Mouse (Mus musculus) spleen, embryonic (tissue): ENCODE measurements around the gene Rasal1.

Experiments
- CTCF ChIA-PET: fragments of 350-600 bp; sonication (Branson Sonifier 250); formaldehyde crosslinking; loops from one replicate; lab custom pipeline; 2022; lab: Charles Lee

Rasal1 gene

GRCm38 (mm10) chr5:120687484-120687851 lies 38.9 kb downstream of the Rasal1 start:
- CTCF ChIA-PET: interaction anchor here (0.9 to 1.3 kb wide), 5 partner anchors 9 to 177 kb away, joined by 3 to 15 read pairs (median 4); partner anchors contain the start of gene Slc8b1

- CTCF ChIA-PET: interaction anchor here (0.9 to 1.3 kb wide), 5 partner anchors 9 to 177 kb away, joined by 3 to 15 read pairs (median 4); partner anchors contain the start of gene Slc8b1
Observed at GRCm38 (mm10) chr5:120687897-120688296, 39.3 kb downstream of the Rasal1 start.

- CTCF ChIA-PET: interaction anchor here (0.6 to 1.2 kb wide), 4 partner anchors 8 to 178 kb away, joined by 3 to 4 read pairs (median 3); partner anchors contain the start of gene Slc8b1
Observed at GRCm38 (mm10) chr5:120688434-120688833, 39.8 kb downstream of the Rasal1 start.

GRCm38 (mm10) chr5:120690417-120690816 lies 41.8 kb downstream of the Rasal1 start:
- CTCF ChIA-PET: interaction anchor here (0.6 kb wide), 2 partner anchors 44 to 97 kb away, joined by 3 to 5 read pairs; no protein-coding TSS in a partner anchor

- CTCF ChIA-PET: interaction anchor here (0.6 kb wide), 1 partner anchor 14 kb away, joined by 3 read pairs; no protein-coding TSS in a partner anchor
Observed at GRCm38 (mm10) chr5:120692034-120692433, 43.4 kb downstream of the Rasal1 start.

GRCm38 (mm10) chr5:120693931-120694694 lies 45.5 kb downstream of the Rasal1 start:
- CTCF ChIA-PET: interaction anchor here (0.6 kb wide), 1 partner anchor 29 kb away, joined by 3 read pairs; no protein-coding TSS in a partner anchor

GRCm38 (mm10) chr5:120694695-120695074 lies 46.1 kb downstream of the Rasal1 start:
- CTCF ChIA-PET: interaction anchor here (0.6 kb wide), 1 partner anchor 30 kb away, joined by 3 read pairs; no protein-coding TSS in a partner anchor

- CTCF ChIA-PET: interaction anchor here (0.6 to 1.7 kb wide), 6 partner anchors 9 to 123 kb away, joined by 3 to 7 read pairs (median 5); no protein-coding TSS in a partner anchor
Observed at GRCm38 (mm10) chr5:120696057-120696743, 47.6 kb downstream of the Rasal1 start.

GRCm38 (mm10) chr5:120696865-120697264 lies 48.3 kb downstream of the Rasal1 start:
- CTCF ChIA-PET: interaction anchor here (0.9 to 1.7 kb wide), 5 partner anchors 9 to 14 kb away, joined by 3 to 7 read pairs (median 6); no protein-coding TSS in a partner anchor

- CTCF ChIA-PET: no interaction called here
Observed at GRCm38 (mm10) chr5:120698181-120698580, 49.6 kb downstream of the Rasal1 start.

- CTCF ChIA-PET: no interaction called here
Observed at GRCm38 (mm10) chr5:120698801-120699391, 50.3 kb downstream of the Rasal1 start.

- CTCF ChIA-PET: no interaction called here
Observed at GRCm38 (mm10) chr5:120700996-120701790, 52.6 kb downstream of the Rasal1 start.

GRCm38 (mm10) chr5:120702421-120702820 lies 53.8 kb downstream of the Rasal1 start:
- CTCF ChIA-PET: no interaction called here

GRCm38 (mm10) chr5:120702969-120703368 lies 54.4 kb downstream of the Rasal1 start:
- CTCF ChIA-PET: no interaction called here

GRCm38 (mm10) chr5:120703660-120704059 lies 55.0 kb downstream of the Rasal1 start:
- CTCF ChIA-PET: no interaction called here

GRCm38 (mm10) chr5:120704421-120704820 lies 55.8 kb downstream of the Rasal1 start:
- CTCF ChIA-PET: interaction anchor here (0.6 kb wide), 1 partner anchor 21 kb away, joined by 4 read pairs; no protein-coding TSS in a partner anchor

- CTCF ChIA-PET: interaction anchor here (0.7 to 1.6 kb wide), 2 partner anchors 10 to 19 kb away, joined by 6 to 15 read pairs; no protein-coding TSS in a partner anchor
Observed at GRCm38 (mm10) chr5:120706541-120706940, 57.9 kb downstream of the Rasal1 start.

GRCm38 (mm10) chr5:120706976-120707375 lies 58.4 kb downstream of the Rasal1 start:
- CTCF ChIA-PET: interaction anchor here (0.5 to 1.6 kb wide), 3 partner anchors 10 to 20 kb away, joined by 6 to 15 read pairs (median 6); no protein-coding TSS in a partner anchor

GRCm38 (mm10) chr5:120710161-120710825 lies 61.7 kb downstream of the Rasal1 start:
- CTCF ChIA-PET: interaction anchor here (0.7 to 1.8 kb wide), 3 partner anchors 23 to 61 kb away, joined by 3 to 5 read pairs (median 4); partner anchors contain the start of gene Rasal1

GRCm38 (mm10) chr5:120710826-120711248 lies 62.2 kb downstream of the Rasal1 start:
- CTCF ChIA-PET: no interaction called here
